Mouse (Mus musculus) small intestine, adult 2 months (tissue): ENCODE results near the gene Ankrd33.

Source experiments
- CTCF ChIP-seq: fragments of 200-500 bp; IDR thresholded peaks from 2 replicates; pipeline ENCODE4 v1.5.1; 2012; ENCODE audit warnings: low read depth, mild to moderate bottlenecking, control low read depth, inconsistent platforms, low read length, moderate library complexity, mixed read lengths; ENCODE audit not compliant: insufficient replicate concordance, insufficient read length; ENCODE audit errors: extremely low read depth
- POLR2A ChIP-seq: fragments of 200-500 bp; IDR thresholded peaks from 2 replicates; pipeline ENCODE4 v1.6.1; 2012; ENCODE audit warnings: low read depth, mild to moderate bottlenecking, control low read depth, inconsistent platforms, low read length, moderate library complexity

DNA sequence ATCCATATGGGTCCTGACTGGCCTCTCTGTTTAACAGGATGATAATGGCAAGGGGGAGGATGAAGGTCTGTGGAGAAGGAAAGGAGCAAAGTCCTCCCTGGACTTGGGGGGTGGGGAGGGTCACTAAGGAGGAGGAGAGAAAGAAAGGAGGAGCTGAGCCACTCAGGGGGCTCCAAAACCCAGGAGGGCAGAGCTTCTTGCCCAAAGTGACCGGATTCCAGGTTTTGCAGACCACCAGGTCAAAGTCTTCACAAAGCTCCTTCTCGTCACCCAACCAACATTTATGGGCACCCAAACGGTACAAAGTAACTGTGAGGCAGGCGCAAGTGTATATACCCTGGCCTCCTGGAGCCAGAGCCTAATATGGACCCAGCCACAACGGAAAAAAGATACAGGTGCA, 39.9 kb upstream of the Ankrd33 start:
- TF ChIP-seq CTCF (no peak), POLR2A (no peak)
